Mouse (Mus musculus) MEL (cell line): ENCODE measurements around the gene Adam1b.

Source experiments
- CHD2 ChIP-seq: IDR thresholded peaks from 2 replicates; pipeline ENCODE4 v1.6.1; 2011; ENCODE audit warnings: low read length, improper control_type of control experiment
- CTCF ChIP-seq, 3 experiments: IDR thresholded peaks in 2 of 3; conservative IDR thresholded peaks in 1 of 3; 2 replicates each; pipeline ENCODE4 v1.5.1; 2011 to 2012; ENCODE audit warnings: low read length in 3 of 3, low read depth in 2 of 3, mild to moderate bottlenecking in 2 of 3, improper control_type of control experiment in 1 of 3, inconsistent platforms in 1 of 3, mixed read lengths in 1 of 3, moderate library complexity in 1 of 3; ENCODE audit not compliant: control insufficient read depth in 1 of 3, insufficient read depth in 1 of 3, poor library complexity in 1 of 3, severe bottlenecking in 1 of 3
- E2F4 ChIP-seq: IDR thresholded peaks from 2 replicates; pipeline ENCODE4 v1.6.1; 2011; ENCODE audit warnings: low read depth, low read length, improper control_type of control experiment, borderline replicate concordance
- ETS1 ChIP-seq: IDR thresholded peaks from 2 replicates; pipeline ENCODE4 v1.6.1; 2012; ENCODE audit warnings: low read depth, mild to moderate bottlenecking, inconsistent platforms, low read length, improper control_type of control experiment, moderate library complexity
- GABPA ChIP-seq: IDR thresholded peaks from 2 replicates; pipeline ENCODE4 v1.6.1; 2012; ENCODE audit warnings: low read depth, mild to moderate bottlenecking, inconsistent platforms, low read length, improper control_type of control experiment, moderate library complexity
- JUND ChIP-seq: IDR thresholded peaks from 2 replicates; pipeline ENCODE4 v1.6.1; 2011; ENCODE audit warnings: low read depth, mild to moderate bottlenecking, improper control_type of control experiment, low read length
- MAX ChIP-seq: IDR thresholded peaks from 2 replicates; pipeline ENCODE4 v1.6.1; 2011; ENCODE audit warnings: low read length, improper control_type of control experiment
- MEF2A ChIP-seq: IDR thresholded peaks from 2 replicates; pipeline ENCODE4 v1.6.1; 2014; ENCODE audit warnings: low read depth, mild to moderate bottlenecking, inconsistent platforms, low read length, improper control_type of control experiment; ENCODE audit not compliant: poor library complexity, insufficient replicate concordance, severe bottlenecking; ENCODE audit errors: extremely low read depth
- MYB ChIP-seq: IDR thresholded peaks from 2 replicates; pipeline ENCODE4 v1.6.1; 2011; ENCODE audit warnings: mild to moderate bottlenecking, low read depth, low read length, improper control_type of control experiment
- NELFE ChIP-seq: IDR thresholded peaks from 2 replicates; pipeline ENCODE4 v1.6.1; 2011; ENCODE audit warnings: low read depth, low read length, improper control_type of control experiment
- POLR2A ChIP-seq, 2 experiments: IDR thresholded peaks; 2 replicates each; pipeline ENCODE4 v1.6.1; 2011 to 2012; ENCODE audit warnings: low read length in 2 of 2, mild to moderate bottlenecking in 2 of 2, control low read depth in 1 of 2, improper control_type of control experiment in 1 of 2, low read depth in 1 of 2, moderate library complexity in 1 of 2; ENCODE audit not compliant: control insufficient read depth in 1 of 2, insufficient read depth in 1 of 2, poor library complexity in 1 of 2
- USF1 ChIP-seq: IDR thresholded peaks from 2 replicates; pipeline ENCODE4 v1.6.1; 2014; ENCODE audit warnings: low read depth, mild to moderate bottlenecking, inconsistent platforms, low read length, improper control_type of control experiment, moderate library complexity
- ZMIZ1 ChIP-seq: IDR thresholded peaks from 2 replicates; pipeline ENCODE4 v1.6.1; 2012; ENCODE audit warnings: low read depth, mild to moderate bottlenecking, inconsistent platforms, low read length, improper control_type of control experiment, moderate library complexity
- ZNF384 ChIP-seq: IDR thresholded peaks from 2 replicates; pipeline ENCODE4 v1.6.1; 2012; ENCODE audit warnings: low read depth, mild to moderate bottlenecking, inconsistent platforms, low read length, improper control_type of control experiment

- TF ChIP-seq MYB (no peak), ZNF384 (no peak), CTCF (IDR thresholded peaks at IDR 0.05 in 2 of 3, conservative IDR thresholded peaks at IDR 0.05 in 1 of 3; ENCODE audit: control insufficient read depth in 1 of 3, insufficient read depth in 1 of 3, low read depth in 2 of 3, low read length in 3 of 3, poor library complexity in 1 of 3, severe bottlenecking in 1 of 3) (no peak), E2F4 (no peak), JUND (no peak), MAX (no peak), NELFE (no peak), USF1 (no peak), CHD2 (no peak), GABPA (no peak), ZMIZ1 (no peak), ETS1 (no peak), MEF2A (no peak), POLR2A (IDR thresholded peaks at IDR 0.05; ENCODE audit: control insufficient read depth in 1 of 2, insufficient read depth in 1 of 2, low read depth in 1 of 2, low read length in 2 of 2, poor library complexity in 1 of 2) (no peak)
Measured at GRCm38 (mm10) chr5:121510009-121510408, 6.8 kb upstream of the Adam1b start.
